Mouse (Mus musculus) kidney, adult 2 months (tissue): ENCODE results near the gene D7Ertd443e.

Experiments used
- CTCF ChIP-seq: fragments of 200-500 bp; conservative IDR thresholded peaks from 2 replicates; pipeline ENCODE4 v1.5.1; 2011; ENCODE audit warnings: low read depth, mild to moderate bottlenecking, control low read depth, low read length, moderate library complexity, mixed read lengths; ENCODE audit not compliant: insufficient read depth, insufficient read length
- POLR2A ChIP-seq: fragments of 200-500 bp; IDR thresholded peaks from one replicate; pipeline ENCODE4 v1.6.1; 2011; ENCODE audit warnings: low read depth, low read length, control low read depth

GRCm38 (mm10) chr7:134400746-134401145, 15.3 kb upstream of the D7Ertd443e start:
- TF ChIP-seq CTCF (no peak), POLR2A (no peak)
